Mouse (Mus musculus): ENCODE results near the gene Ankrd12.

The Ankrd12 gene

DNA sequence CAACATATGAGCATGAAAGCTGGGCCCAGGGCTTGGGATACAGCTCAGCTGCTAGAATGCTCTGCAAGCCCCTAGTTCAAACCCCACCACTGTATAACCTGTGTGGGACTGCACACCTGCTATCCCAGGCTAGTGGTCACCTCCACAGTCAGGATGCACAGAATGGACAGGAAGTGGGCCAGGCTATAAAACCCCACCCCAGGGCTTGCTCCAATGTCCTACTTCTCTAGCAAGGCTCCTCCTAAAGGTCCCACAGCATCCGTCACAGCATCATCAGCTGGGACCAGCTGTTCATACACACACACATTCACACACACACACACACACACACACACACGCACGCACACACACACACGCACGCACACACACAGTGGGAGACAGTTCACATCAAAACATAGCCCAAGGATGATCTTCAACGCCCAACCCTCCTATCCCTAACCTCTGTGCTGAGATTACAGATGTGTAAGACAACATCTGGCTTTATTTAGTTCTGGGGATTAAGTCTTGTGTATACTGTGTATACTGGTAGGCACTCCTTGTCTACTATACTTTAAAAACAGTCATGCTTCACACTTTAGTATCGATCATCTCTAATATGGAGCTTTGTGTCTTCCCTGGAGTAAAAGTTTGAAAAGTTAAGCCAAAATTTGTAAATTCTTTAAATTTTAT, 146.6 kb downstream of the Ankrd12 start:
- no peak for DNase-seq (ENCODE audit: low spot score)

DNA sequence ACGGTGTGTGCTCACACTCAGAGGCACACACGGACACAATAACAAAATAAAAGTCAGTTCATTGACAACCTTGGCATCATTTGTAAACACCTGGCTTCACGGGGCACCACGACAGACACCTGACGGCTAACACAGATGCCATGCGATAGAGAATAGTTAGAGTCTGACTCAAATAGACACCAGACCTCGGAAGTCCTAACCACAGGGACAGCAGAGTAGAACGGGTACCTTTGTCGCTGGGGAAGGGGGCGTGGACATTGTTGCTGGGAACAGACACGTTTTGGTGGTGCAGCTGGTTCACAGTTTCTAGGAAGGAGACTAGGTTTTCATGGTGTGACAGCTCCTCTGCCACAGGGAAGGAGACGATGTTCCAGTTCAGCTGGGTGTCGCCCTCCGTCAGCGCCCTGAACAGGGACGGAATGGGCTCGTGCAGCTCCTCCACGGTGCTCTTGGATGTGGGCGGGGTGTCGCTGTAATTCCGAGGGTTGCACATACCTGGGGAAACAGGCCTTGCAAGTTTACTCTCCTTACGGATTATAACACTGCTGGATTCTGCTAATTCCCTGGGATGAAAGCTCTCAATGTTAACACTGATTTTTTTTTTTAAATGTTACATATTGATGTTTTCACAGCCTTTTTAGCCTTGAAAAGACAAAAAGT, 147.4 kb downstream of the Ankrd12 start:
- no peak for DNase-seq (ENCODE audit: low spot score)

DNA sequence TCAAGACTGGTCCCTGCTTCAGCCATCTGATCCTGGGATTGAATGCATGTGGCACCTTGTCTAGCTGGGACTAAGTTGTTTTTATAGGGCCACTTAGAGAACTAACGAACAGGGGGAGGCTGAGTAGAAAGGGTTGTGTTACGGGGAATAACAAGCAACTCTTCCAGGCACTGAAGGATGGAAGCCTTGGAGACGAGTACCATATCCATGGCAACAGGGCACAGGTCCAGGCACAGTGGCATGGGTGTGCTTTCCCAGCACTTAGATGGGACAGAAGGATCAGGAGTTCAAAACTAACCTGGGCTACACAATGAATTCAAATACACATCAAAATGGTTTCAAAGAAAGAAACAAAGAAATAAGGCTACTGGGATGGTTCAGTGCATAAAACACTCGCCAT, 149.8 kb downstream of the Ankrd12 start:
- DNase-seq (ENCODE audit: low spot score): no peak

DNA sequence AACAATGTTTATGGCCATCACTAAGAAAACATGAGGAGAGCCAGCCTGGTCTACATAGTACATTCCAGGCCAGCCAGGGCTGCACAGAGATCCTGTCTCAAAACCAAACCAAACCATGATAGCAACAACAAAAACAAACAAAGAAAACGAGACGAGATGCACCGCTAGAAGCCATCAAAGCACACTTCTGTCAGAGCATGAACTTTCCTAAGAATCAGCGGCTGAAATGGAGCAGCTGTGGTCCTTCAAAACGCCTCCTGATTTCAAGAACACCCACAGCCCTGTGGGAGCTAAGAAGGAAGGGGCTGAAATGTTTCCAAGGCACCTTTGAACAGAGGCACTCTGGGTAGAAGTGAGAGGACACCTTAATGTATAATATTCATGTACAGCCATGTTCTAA, 152.7 kb downstream of the Ankrd12 start:
- no peak for DNase-seq (ENCODE audit: low spot score)

DNA sequence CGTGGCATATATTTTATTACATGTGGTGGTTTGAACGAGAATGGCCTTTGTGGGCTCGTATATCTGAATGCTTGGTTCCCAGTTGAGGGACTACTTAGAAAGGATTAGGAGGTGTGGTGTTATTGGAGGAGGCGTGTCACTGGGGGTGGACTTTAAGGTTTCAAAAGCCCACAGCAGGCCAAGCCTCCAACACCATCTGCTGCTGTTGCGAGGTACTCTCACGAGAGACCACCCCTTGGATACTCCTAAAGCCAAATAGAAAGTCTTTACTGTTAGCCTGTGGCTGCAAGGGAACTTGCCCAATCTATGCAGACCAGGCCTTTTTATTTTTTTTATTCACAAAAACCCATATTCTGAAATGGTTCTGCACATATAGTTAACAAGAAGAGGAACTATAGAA, 154.9 kb downstream of the Ankrd12 start:
- no peak for DNase-seq (ENCODE audit: low spot score)

DNA sequence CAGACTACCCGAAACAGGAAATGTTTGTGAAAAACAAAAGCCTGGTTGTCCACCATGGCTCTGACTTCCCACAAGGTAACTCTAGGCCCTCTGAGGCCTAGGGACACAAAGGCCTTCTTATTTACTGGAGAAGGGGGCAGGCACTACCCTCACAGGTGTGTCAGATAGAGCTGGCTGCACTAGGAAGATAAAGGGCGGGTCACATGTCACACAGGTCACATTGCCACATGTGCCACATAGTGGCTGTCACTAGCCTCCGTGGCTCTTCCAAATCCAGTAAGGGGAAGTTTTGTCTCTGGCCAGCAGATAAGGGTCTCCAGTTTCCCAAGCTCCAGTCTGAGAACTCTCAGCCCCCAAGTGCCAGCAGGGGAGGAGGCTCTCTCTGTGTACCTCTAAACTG, 157.7 kb downstream of the Ankrd12 start:
- no peak for DNase-seq (ENCODE audit: low spot score)

DNA sequence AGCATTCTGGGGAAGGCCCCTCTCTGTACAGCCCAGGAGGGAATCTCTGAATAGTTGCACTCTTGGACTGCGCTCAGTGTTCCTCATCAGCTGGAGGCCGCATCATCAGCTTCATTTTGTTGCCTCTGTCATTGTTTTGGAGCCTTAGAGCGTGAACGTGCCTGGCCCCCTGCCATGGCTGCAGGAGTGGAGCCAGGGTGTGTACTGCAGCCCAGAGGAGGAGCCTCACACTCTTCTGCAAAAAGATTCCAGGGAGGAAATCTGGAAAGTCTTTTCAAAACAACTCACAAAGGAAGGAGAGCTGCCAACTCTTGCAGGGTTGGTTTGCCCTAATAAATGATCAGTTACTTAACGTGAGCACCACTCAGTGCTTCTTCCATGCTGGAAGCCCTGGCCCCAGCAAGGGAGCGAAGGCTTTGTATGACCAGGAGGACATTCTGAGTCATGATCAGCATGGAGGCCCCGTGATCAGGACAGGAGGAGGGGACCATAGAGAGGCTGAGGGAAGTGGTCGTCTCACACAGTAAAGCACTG, 160.7 kb downstream of the Ankrd12 start:
- DNase-seq (ENCODE audit: low spot score): peak; percentile 51

Data from left cerebral cortex, adult 11 months (tissue).